Mouse (Mus musculus) frontal cortex, postnatal 36 days (tissue): ENCODE data around the gene Atg9b.

Experiments used
- DNase-seq, 2 experiments: peaks; one replicate each; pipeline ENCODE4 v3.0.0; 2022; ENCODE audit warnings: low spot score in 2 of 2

The Atg9b gene

DNA sequence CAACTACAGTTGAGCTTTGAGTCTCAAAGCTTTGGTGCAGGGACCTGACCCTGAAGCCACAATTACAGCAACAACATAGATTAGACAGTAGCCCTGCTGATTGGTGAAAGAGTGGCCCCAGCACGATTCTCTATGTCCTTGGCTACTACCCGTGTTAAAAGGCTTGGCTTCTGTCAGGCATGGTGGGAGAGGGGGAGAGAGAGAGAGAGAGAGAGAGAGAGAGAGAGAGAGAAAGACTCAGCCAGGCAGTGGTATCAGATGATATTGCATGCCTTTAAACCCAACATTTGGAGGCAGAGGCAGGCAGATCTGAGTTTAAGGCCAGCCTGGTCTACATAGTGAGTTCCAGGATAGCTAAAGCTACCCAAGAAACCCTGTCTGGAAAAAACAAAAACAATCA is 10.0 kb downstream of the Atg9b start:
- DNase-seq = no peak

GRCm38 (mm10) chr5:24381486-24381885 is 10.5 kb downstream of the Atg9b start:
- no peak for DNase-seq

- no peak for DNase-seq
These were observed 11.4 kb downstream of the Atg9b start for GRCm38 (mm10) chr5:24380499-24380898.

DNA sequence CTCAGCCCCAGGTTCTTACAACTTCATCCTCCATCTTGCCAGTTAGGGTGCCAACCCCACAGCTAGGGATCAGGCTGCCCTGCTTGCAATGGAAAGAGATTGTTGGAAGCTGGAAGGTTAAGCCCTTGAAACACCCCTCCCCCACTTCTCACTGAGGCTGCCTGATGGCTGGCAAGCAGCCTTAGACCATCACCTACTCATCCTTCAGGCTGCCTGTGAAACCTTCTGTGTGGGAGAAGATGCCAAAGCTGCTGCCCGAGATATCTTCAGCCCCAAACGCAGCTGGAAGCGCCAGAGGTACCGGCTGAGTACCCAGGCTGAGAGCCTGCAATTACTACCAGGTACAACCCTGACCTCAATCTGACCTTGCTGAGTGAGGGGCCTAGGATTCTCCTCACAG is 12.4 kb downstream of the Atg9b start:
- peak in 1 of 2 experiments; percentile 35 for DNase-seq

DNA sequence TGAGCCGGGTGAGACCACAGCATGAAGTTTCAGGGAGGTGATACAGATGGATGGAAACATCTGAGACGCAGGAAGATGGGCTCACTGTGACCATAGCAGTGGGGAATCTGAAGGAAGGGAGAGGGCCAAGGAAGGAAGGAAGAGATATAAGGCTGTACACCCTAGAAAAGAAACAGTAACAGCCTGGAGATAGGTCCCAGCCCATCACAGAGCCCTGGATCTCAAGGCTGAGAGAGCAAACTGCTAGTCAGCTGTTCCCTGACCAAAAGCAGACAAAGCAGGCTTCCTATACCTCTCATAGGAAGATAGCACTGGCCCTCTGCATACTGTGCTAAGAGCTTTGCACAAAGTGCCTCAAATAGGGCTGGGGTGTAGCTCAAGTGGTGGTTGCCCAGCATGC is 13.2 kb downstream of the Atg9b start:
- no peak for DNase-seq

- DNase-seq = no peak
These were observed 17.1 kb downstream of the Atg9b start for GRCm38 (mm10) chr5:24374666-24375328.

GRCm38 (mm10) chr5:24374216-24374615 is 17.7 kb downstream of the Atg9b start:
- no peak for DNase-seq

DNA sequence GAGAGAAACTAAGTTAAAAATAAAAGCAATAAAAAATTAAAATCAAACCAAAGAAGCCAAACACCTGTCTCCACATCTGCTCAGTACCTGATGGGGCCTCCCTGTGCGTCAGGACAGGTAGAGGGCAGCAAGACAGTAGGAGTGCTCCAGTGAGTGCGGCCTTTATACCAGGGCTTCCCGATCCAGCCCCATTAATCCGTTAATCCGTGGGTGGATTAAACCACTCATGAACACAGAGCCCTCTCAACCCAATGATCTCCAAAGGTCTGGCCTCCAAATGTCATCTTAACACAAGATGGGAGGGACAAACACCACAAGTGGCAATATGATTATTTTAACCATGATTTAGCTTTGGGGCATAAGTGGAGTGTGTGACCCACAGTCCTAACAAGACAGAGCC is 18.1 kb downstream of the Atg9b start:
- no peak for DNase-seq

DNA sequence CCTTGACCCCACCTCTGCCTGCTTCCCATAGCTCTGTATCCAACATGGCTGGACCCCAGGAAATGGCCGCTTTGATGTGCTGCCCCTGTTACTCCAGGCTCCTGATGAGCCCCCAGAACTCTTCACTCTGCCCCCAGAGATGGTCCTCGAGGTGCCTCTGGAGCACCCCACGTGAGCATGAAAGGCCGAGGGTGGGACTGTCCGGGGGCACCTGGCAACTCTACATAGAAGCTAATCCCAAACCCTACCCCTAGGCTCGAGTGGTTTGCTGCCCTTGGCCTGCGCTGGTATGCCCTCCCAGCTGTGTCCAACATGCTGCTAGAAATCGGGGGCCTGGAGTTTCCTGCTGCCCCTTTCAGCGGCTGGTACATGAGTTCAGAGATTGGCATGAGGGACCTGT is 22.2 kb downstream of the Atg9b start:
- no peak for DNase-seq

DNA sequence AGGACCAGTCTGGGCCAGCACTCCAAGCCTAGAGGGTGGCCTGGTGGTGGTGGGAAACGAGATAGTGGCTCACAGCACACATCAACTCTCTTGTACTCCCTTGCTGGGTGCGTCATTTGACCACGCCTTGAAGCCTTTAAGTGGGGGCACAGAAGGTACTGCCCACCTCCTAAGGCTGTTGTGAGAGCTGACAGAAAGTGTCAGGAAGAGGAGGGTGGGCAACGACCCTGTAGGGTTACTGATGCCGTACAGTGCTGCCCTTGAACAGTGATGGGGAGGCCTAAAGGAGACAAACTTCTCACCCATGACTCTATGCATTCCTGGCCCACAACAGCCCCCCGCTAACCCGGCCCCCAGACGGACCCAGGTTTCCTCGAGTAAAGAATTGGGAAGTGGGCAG is 25.5 kb downstream of the Atg9b start:
- no peak for DNase-seq

DNA sequence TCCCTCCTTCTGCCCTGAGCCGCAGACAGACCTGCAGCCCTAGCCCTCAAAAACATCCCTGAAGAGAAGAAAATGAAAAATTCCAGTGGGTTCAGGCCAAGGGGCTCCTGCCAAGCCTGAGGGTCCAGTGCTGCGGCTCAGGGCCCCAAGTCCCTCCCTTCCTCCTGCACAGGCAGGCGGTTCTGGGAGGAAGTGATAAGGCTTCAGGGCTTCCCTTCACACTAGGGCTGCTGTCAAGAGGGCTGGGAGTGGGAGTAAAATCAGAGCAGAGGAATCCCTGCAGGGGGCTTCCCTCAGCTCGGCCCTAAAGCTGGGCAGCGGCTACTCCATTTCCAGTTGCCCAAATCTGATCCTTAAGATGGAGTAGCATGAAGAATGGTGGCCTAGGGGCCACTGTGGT is 26.4 kb downstream of the Atg9b start:
- no peak for DNase-seq

GRCm38 (mm10) chr5:24364963-24365362 is 27.0 kb downstream of the Atg9b start:
- no peak for DNase-seq

GRCm38 (mm10) chr5:24364508-24364907 is 27.4 kb downstream of the Atg9b start, which contains the start of gene Nos3:
Nos3 (plus strand) TSS chr5:24364810.
- DNase-seq = no peak

DNA sequence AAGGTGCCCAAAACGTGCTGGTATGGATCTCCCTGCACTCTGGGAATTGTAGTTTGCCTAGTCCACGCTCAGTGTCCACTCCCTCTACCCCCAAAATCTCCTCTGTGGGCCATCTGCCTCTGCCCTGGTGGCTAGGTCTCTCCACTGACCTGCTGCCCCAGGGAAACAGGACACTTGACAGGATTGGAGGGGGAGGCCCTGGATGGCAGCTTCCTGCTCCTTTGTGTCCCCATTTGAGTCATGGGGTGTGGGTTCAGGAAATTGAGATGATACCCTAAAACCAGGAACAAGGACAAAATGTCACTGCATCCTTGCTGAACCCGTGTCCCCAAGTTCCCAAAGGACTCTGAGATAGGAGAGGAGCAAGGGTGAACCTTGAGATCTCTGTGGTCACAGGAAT is 27.9 kb downstream of the Atg9b start:
- DNase-seq = no peak

GRCm38 (mm10) chr5:24363467-24363866 is 28.5 kb downstream of the Atg9b start:
- DNase-seq = no peak

DNA sequence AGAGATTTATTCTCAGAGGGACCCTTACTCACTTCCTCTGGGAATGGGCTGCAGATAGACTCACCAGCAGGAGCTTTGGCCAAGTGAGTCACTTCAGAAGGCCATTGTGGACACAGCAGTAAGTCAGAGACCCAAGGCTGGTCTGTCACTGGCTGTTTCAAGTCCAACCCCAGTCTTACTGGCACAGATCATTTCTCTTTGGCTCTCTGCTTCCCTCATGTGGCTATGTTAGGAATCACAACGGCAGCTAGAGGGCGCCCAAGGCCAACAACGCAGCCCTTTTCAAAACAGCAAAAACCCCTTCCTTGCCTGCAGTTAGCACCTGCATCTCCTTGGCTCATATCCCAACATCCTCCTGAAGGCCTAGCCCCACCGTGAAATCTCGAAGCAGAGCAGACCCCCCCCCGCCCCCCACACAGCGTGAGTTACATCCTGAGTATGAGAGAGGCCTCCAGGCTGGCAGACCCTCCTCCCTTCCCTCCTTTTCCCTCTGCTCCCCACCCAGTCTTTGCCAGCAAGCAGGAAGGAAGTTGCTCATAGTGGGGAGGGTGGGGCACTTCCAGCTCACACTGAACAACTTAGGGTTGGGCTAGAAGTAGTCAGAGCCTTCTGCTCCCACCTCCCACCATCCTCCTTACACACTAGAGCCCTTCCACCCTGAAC is 31.0 kb downstream of the Atg9b start:
- DNase-seq = peak; percentile 83 to 89

DNA sequence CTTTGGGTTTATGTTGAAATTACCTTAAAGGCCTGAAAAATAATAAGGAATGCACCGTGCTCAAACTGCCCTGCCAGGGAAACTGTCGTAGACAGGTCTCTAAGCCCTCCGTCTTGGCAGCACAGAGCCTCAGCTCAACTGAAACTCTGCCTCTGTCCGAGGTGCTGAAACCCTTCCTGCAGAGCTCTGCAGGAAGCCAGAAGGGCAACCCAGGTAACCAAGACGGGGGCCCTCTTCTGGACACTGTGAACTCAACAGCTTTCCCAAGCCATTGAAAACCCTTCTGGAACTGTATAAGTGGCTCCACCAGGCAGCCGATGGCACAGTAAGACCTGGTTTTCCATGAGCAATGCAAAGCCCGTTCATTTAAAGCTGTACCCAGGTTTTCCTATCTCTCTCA is 34.5 kb downstream of the Atg9b start:
- no peak for DNase-seq

GRCm38 (mm10) chr5:24356764-24357163 is 35.2 kb downstream of the Atg9b start:
- no peak for DNase-seq

DNA sequence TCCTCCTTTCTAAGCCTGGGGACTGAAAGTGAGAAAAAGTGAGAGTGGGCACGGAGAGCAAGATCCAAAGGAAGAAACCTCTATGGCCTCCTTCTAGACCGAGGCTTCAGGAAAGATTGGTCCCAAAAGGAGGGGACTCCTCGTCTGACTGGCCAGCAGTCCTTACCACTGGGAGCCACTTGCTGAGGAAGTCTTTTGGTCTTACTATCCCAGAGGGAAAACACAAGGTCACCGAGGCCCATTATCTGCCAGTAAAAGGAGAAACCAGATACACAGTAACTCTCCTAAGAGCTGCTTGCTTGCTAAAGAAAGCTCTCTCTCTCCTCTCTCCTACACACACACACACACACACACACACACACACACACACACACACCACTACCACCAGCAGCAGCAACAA is 38.6 kb downstream of the Atg9b start:
- no peak for DNase-seq

DNA sequence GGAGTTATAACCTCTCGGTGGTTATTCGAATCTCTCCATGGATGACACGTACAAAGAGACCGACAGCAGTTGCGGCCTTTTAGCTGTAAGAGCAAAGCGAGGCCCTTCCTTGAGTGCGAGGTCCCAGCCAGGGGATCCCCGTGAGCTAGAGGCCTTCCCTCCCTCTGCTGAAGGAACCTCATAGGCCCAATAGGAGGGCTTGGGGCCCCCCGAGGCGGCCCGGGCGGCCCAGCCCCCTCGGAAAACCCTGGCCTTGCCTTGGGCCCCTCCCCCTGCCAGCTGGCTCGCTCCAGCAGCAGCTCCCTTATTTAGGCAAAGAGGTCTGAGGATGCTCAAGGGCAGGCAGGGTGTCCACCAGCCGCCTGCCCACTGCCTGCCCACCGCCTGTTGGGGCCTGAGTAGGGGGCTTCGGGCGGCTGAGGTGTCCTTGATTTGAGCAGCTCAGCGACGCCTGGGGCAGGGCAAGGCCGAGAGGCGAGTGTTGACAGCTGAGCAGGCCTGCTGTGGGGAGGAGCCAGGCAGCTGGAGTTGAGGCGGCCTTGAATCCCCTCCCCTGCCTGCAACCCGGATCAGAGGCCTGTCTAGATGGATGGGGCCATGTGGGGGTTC is 39.6 kb downstream of the Atg9b start:
- no peak for DNase-seq

DNA sequence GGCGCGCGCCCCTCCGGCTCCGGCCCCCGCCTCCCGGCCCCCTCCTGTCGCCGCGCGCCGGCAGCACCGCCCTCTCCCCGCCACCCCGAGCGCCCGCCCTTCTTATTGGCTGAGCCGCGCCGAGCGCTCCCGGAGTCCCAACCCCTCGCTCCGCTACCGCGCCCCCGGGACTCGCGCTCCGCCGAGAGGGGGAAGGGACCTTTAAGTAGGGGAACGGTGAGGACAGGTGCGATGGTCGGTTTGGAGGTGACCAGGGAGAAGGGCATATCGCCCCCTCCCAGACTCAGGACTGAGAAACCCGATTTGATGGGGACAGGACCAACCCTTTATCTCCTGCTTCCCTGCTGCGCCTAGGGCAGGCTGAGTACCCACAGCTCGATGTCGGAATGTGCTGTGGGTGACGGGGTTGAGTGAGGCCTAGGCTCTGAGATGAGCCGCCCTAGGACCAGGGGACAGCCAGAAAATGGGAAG is 40.2 kb downstream of the Atg9b start:
- DNase-seq = peak; percentile 86 to 87

- DNase-seq = no peak
These were observed 40.7 kb downstream of the Atg9b start, which contains the start of gene Kcnh2 for GRCm38 (mm10) chr5:24351278-24351677. Kcnh2 (minus strand) TSS chr5:24351604.
